Mouse (Mus musculus) spleen, adult 2 months (tissue): ENCODE data around the gene Nos1.

Experiments
- CTCF ChIP-seq: fragments of 200-500 bp; IDR thresholded peaks from 2 replicates; pipeline ENCODE4 v1.5.1; 2011; ENCODE audit warnings: mild to moderate bottlenecking, inconsistent platforms; ENCODE audit not compliant: insufficient read depth, insufficient read length, insufficient replicate concordance; ENCODE audit errors: extremely low read depth
- POLR2A ChIP-seq: fragments of 200-500 bp; IDR thresholded peaks from 2 replicates; pipeline ENCODE4 v1.6.1; 2011; ENCODE audit warnings: low read depth, low read length, inconsistent platforms

DNA sequence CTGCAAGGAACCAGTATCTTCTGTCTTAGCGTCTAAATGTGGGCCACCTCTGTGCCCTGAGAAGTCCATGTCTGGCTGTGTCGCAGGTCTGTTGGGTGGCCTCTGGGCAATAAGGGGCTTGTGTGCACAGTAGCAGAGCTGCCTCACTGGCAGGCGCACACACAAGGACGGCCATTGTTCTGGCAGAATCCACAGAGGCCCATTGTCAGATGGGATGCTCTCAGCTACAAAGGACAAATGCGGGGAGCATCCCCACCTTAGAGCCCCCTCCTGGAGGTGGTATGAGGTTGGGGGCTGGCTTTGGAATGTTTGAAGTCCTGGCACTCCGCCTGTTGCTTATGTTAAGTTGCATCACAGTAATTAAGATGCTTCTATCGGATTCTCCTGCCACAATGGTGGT lies 218.2 kb downstream of the Nos1 start:
- TF ChIP-seq CTCF, result no peak
- TF ChIP-seq POLR2A, result no peak
